8 mouse cellular contexts compared by ENCODE assay signal in genomic region chr11:102309821-102310617, GRCm38 (mm10). TPM values are rescaled to one million over a fixed set of nuclear protein-coding genes. Genes with fewer than 3 reads are reported as not detected.
A peak's percentile ranks its signal among the peaks of the same experiment; 100 is the strongest.
DNase-seq lines count a peak whose midpoint lies in the region; ATAC-seq and TF ChIP-seq lines count a peak whose summit lies in the region.

No protein-coding gene starts in this region.

- no peak for TF ChIP-seq CTCF in gastrocnemius, adult 2 months (IDR thresholded peaks at IDR 0.05)

- ATAC-seq in liver, embryonic 13.5 days (ENCODE audit: low read depth) = no peak

- intact Hi-C loops in gastrocnemius, adult 2 months (cut with DNase I) = loop anchor here (2.0 kb wide), 2 partner anchors 103 to 125 kb away; no protein-coding TSS in a partner anchor
- intact Hi-C loops in gastrocnemius, postnatal 14 days (cut with DNase I; ENCODE audit: low total_unique reads) = loop anchor here (5.0 kb wide), 2 partner anchors 102 to 127 kb away; no protein-coding TSS in a partner anchor

- peaks cover 97% of the 10 kb centered on the region for H3K36me3 ChIP-seq in liver, embryonic 13.5 days

- peaks cover 78% of the 10 kb centered on the region for H3K4me1 ChIP-seq in liver, embryonic 13.5 days (replicated peaks)

- H3K4me2 ChIP-seq in liver, embryonic 13.5 days = peak overlapping the region; percentile 82

- WGBS in liver, embryonic 13.5 days (ENCODE audit: insufficient replicate concordance) = 71% methylated on average over 22 of the region's 22 CpGs

- no peaks in the 10 kb centered on the region for H3K9me3 ChIP-seq in liver, embryonic 13.5 days (replicated peaks)

- H3K9ac ChIP-seq in liver, embryonic 13.5 days = peak overlapping the region; percentile 72

- peak overlapping the region; percentile 65; the same call in 1 of the 2 replicates for H3K4me3 ChIP-seq in gastrocnemius, adult 2 months
- H3K4me3 ChIP-seq in liver, embryonic 13.5 days (replicated peaks) = peak overlapping the region; percentile 61

- no peaks in the 10 kb centered on the region for H3K27me3 ChIP-seq in liver, embryonic 13.5 days

- DNase-seq in gastrocnemius, adult 2 months = peak; percentile 39
- no peak for DNase-seq in gastrocnemius, postnatal 14 days
- DNase-seq in thymus, postnatal 4 days = peak; percentile 35
- DNase-seq in thymus, postnatal 25 days = no peak
- DNase-seq in liver, embryonic 13.5 days = no peak
- DNase-seq in right cerebral cortex, adult 2 months (ENCODE audit: low spot score in 2 of 2) = no peak
- no peak for DNase-seq in embryo, embryonic 10.5 days (ENCODE audit: low spot score)
- no peak for DNase-seq in kidney, adult 11 months

- peak overlapping the region; percentile 84 for H3K27ac ChIP-seq in gastrocnemius, adult 2 months
- H3K27ac ChIP-seq in liver, embryonic 13.5 days = peak overlapping the region; percentile 84

RNA-seq across cellular contexts. Expression of gene Ubtf, which starts 9.5 kb away (rescaled TPM):
- total RNA-seq in gastrocnemius, adult 2 months (2021) = 10 to 100 TPM; 37.8 to 40.4 TPM
- total RNA-seq in gastrocnemius, postnatal 14 days (2021) = 10 to 100 TPM; 38.2 to 45.5 TPM
- polyA plus RNA-seq in liver, embryonic 13.5 days (2015; fragmentation: Nextera tagmentation; extraction: Ambion mirVana) = 70.0 and 81.5 TPM in 2 replicates

RNA-seq across cellular contexts. Expression of gene Atxn7l3, which starts 13.6 kb away (rescaled TPM):
- total RNA-seq in gastrocnemius, adult 2 months (2021) = 10 to 100 TPM; 12.0 to 12.6 TPM
- 10 to 100 TPM; 15.9 to 17.5 TPM for total RNA-seq in gastrocnemius, postnatal 14 days (2021)
- polyA plus RNA-seq in liver, embryonic 13.5 days (2015; fragmentation: Nextera tagmentation; extraction: Ambion mirVana) = 4.6 and 4.9 TPM in 2 replicates

RNA-seq across cellular contexts. Expression of gene Tmub2, which starts 25.3 kb away (rescaled TPM):
- 10 to 100 TPM; 13.9 to 15.7 TPM for total RNA-seq in gastrocnemius, adult 2 months (2021)
- total RNA-seq in gastrocnemius, postnatal 14 days (2021) = 10 to 100 TPM; 14.8 to 14.9 TPM
- 22.8 and 24.9 TPM in 2 replicates for polyA plus RNA-seq in liver, embryonic 13.5 days (2015; fragmentation: Nextera tagmentation; extraction: Ambion mirVana)

RNA-seq across cellular contexts. Expression of gene Asb16, which starts 41.5 kb away (rescaled TPM):
- 10 to 100 TPM; 78.2 to 80.4 TPM for total RNA-seq in gastrocnemius, adult 2 months (2021)
- 10 to 100 TPM; 58.9 to 61.2 TPM for total RNA-seq in gastrocnemius, postnatal 14 days (2021)
- polyA plus RNA-seq in liver, embryonic 13.5 days (2015; fragmentation: Nextera tagmentation; extraction: Ambion mirVana) = 0.06 and 0.08 TPM in 2 replicates

RNA-seq across cellular contexts. Expression of gene Slc4a1, which starts 56.0 kb away (rescaled TPM):
- under 1 TPM in 1 of 2 experiments, not detected in 1; 0.06 TPM for total RNA-seq in gastrocnemius, adult 2 months (2021)
- 1 to 10 TPM in 1 of 2 experiments, under 1 TPM in 1; 0.59 to 1.5 TPM for total RNA-seq in gastrocnemius, postnatal 14 days (2021)
- polyA plus RNA-seq in liver, embryonic 13.5 days (2015; fragmentation: Nextera tagmentation; extraction: Ambion mirVana) = 734 and 914 TPM in 2 replicates

Comparison
In these comparisons a context has a peak if more than half of its experiments do, and no peak if none do; other contexts are left out.
1. DNase-seq: peak in gastrocnemius, adult 2 months (single experiment) and thymus, postnatal 4 days (single experiment); none in gastrocnemius, postnatal 14 days (single experiment), thymus, postnatal 25 days (single experiment), liver, embryonic 13.5 days (single experiment), right cerebral cortex, adult 2 months (0 of 2), embryo, embryonic 10.5 days (single experiment) and kidney, adult 11 months (single experiment).